24 mouse cellular contexts compared by ENCODE assay signal in genomic region chr8:3678831-3679230, GRCm38 (mm10). TPM values are rescaled to one million over a fixed set of nuclear protein-coding genes. Genes with fewer than 3 reads are reported as not detected.
"Had no signal": no experiment of that assay in that cellular context is flagged by ENCODE, and none has a peak within 500 bp of the region (broad histone marks: within the 10 kb centered on the region; RNA-seq: fewer than 3 reads in every experiment).

No protein-coding gene starts in this region.

- ATAC-seq: liver, embryonic 12.5 days; midbrain, embryonic 13.5 days had no signal

- DNase-seq: kidney, postnatal 25 days; layer of hippocampus, adult 9-11 months; liver; lung, adult 18-20 months; lung, postnatal 14 days; lung, postnatal 4 days; right cerebral cortex, adult 18-20 months; right cerebral cortex, postnatal 14 days; spleen, adult 18-20 months; thymus, postnatal 25 days had no signal

- H3K9ac ChIP-seq: limb, embryonic 13.5 days; liver, embryonic 12.5 days; liver, embryonic 15.5 days; midbrain, embryonic 13.5 days; neural tube, embryonic 12.5 days; neural tube, embryonic 15.5 days; stomach, embryonic 15.5 days had no signal

- H3K27ac ChIP-seq: kidney, postnatal 0 days; layer of hippocampus, adult 2 months; limb, embryonic 10.5 days; limb, embryonic 13.5 days; liver, embryonic 12.5 days; liver, embryonic 15.5 days; midbrain, embryonic 13.5 days; neural tube, embryonic 12.5 days; neural tube, embryonic 15.5 days; stomach, embryonic 15.5 days had no signal

- H3K9me3 ChIP-seq: limb, embryonic 10.5 days; limb, embryonic 13.5 days; liver, embryonic 12.5 days; liver, embryonic 15.5 days; midbrain, embryonic 13.5 days; neural tube, embryonic 12.5 days; neural tube, embryonic 15.5 days; stomach, embryonic 15.5 days had no signal

- H3K27me3 ChIP-seq: limb, embryonic 13.5 days; liver, embryonic 12.5 days; liver, embryonic 15.5 days; midbrain, embryonic 13.5 days; neural tube, embryonic 12.5 days; neural tube, embryonic 15.5 days; stomach, embryonic 15.5 days had no signal

- H3K4me3 ChIP-seq: layer of hippocampus, adult 2 months; limb, embryonic 10.5 days; limb, embryonic 13.5 days; liver, embryonic 12.5 days; neural tube, embryonic 12.5 days; neural tube, embryonic 15.5 days; stomach, embryonic 15.5 days had no signal

RNA-seq across cellular contexts. Expression of gene Mcemp1, which starts 13.3 kb away (rescaled TPM):
- total RNA-seq: layer of hippocampus, adult 2 months; layer of hippocampus, postnatal 25 days; left cerebral cortex, postnatal 25 days; midbrain, postnatal 0 days had no signal
- polyA plus RNA-seq: limb, embryonic 10.5 days; limb, embryonic 13.5 days; midbrain, embryonic 13.5 days had no signal

RNA-seq across cellular contexts. Expression of gene Fcer2a, which starts 15.1 kb away (rescaled TPM):
- total RNA-seq: layer of hippocampus, adult 2 months; layer of hippocampus, postnatal 25 days; left cerebral cortex, adult 18-20 months; left cerebral cortex, postnatal 25 days; midbrain, postnatal 0 days had no signal
- polyA plus RNA-seq: liver, embryonic 12.5 days had no signal

RNA-seq across cellular contexts. Expression of gene Retn, which starts 23.3 kb away (rescaled TPM):
- total RNA-seq: midbrain, postnatal 0 days had no signal
- polyA plus RNA-seq: liver, embryonic 15.5 days; neural tube, embryonic 12.5 days had no signal
